Mouse (Mus musculus) erythroblast, embryonic 14.5 days (primary cell): ENCODE data around the gene Zswim8. TPM values are rescaled to one million over a fixed set of nuclear protein-coding genes. Genes with fewer than 3 reads are reported as not detected.
"Not testable (repeated sequence)": the region's sequence is repeated elsewhere in the genome, so short reads cannot be mapped to it uniquely, and the experiment has no call there.

Experiments used
- H3K27me3 ChIP-seq: 2 replicates; pipeline ENCODE4 v1.6.1; 2012; ENCODE audit warnings: inconsistent platforms; ENCODE audit not compliant: control insufficient read depth
- H3K36me3 ChIP-seq: 2 replicates; pipeline ENCODE4 v1.6.1; 2012; ENCODE audit warnings: mild to moderate bottlenecking, inconsistent platforms; ENCODE audit not compliant: control insufficient read depth
- H3K4me1 ChIP-seq: 2 replicates; pipeline ENCODE4 v1.6.1; 2012; ENCODE audit warnings: inconsistent platforms; ENCODE audit not compliant: control insufficient read depth
- H3K4me3 ChIP-seq: replicated peaks from 2 replicates; pipeline ENCODE3; 2012; ENCODE audit warnings: moderate library complexity, mild to moderate bottlenecking, inconsistent platforms
- H3K9me3 ChIP-seq: 2 replicates; pipeline ENCODE4 v1.6.1; 2012; ENCODE audit warnings: low read length, inconsistent platforms, mixed read lengths; ENCODE audit not compliant: control insufficient read depth
- GATA1 ChIP-seq: IDR thresholded peaks from 2 replicates; pipeline ENCODE4 v1.6.1; 2012; ENCODE audit warnings: low read length, inconsistent platforms, mixed read lengths
- TAL1 ChIP-seq: IDR thresholded peaks from 3 replicates; pipeline ENCODE4 v1.6.1; 2012; ENCODE audit warnings: low read length, inconsistent platforms, mixed read lengths
- polyA plus RNA-seq: library from polyadenylated mRNA; stranded (reverse); fragments of >175 nt; gene quantifications from 2 replicates; pipeline ENCODE4 v1.2.3, GENCODE M21; 2012

Zswim8 gene
- polyA plus RNA-seq, 1 experiment, result 6.1 TPM

GRCm38 (mm10) chr14:20698515-20698914 lies 8.8 kb upstream of the Zswim8 start:
- no peaks in the 10 kb centered on the region for H3K27me3 ChIP-seq
- no peak for TF ChIP-seq TAL1
- TF ChIP-seq GATA1, result no peak
- H3K9me3 ChIP-seq, result no peaks in the 10 kb centered on the region
- H3K4me1 ChIP-seq, result peaks cover 79% of the 10 kb centered on the region
- no peak overlapping the region for H3K4me3 ChIP-seq
- peaks cover 47% of the 10 kb centered on the region for H3K36me3 ChIP-seq

- Histone ChIP-seq H3K9me3 (no peaks in the 10 kb centered on the region), H3K4me3 (no peak overlapping the region), H3K36me3 (peaks cover 48% of the 10 kb centered on the region), H3K4me1 (peaks cover 77% of the 10 kb centered on the region), H3K27me3 (no peaks in the 10 kb centered on the region)
- TF ChIP-seq GATA1 (no peak), TAL1 (no peak)
Observed at GRCm38 (mm10) chr14:20700362-20700761, 7.0 kb upstream of the Zswim8 start.

GRCm38 (mm10) chr14:20701554-20701953 lies 5.8 kb upstream of the Zswim8 start:
- H3K4me1 ChIP-seq, result peaks cover 71% of the 10 kb centered on the region
- H3K36me3 ChIP-seq, result peaks cover 46% of the 10 kb centered on the region
- no peaks in the 10 kb centered on the region for H3K27me3 ChIP-seq
- H3K9me3 ChIP-seq, result no peaks in the 10 kb centered on the region
- TF ChIP-seq TAL1 (no peak), GATA1 (no peak)
- H3K4me3 ChIP-seq, result peak overlapping the region; percentile 70

GRCm38 (mm10) chr14:20702096-20702740 lies 5.1 kb upstream of the Zswim8 start:
- Histone ChIP-seq H3K4me3 (peak overlapping the region; percentile 70), H3K9me3 (no peaks in the 10 kb centered on the region)
- TF ChIP-seq TAL1, result no peak
- TF ChIP-seq GATA1, result no peak

GRCm38 (mm10) chr14:20702741-20703381 lies 4.5 kb upstream of the Zswim8 start, which contains the start of gene Chchd1:
TSS of gene Chchd1 (plus strand) at chr14:20703006.
- Histone ChIP-seq H3K36me3 (peaks cover 42% of the 10 kb centered on the region), H3K4me3 (peak within 1 kb of the TSS; percentile 70), H3K9me3 (no peaks in the 10 kb centered on the region), H3K4me1 (peaks cover 70% of the 10 kb centered on the region), H3K27me3 (no peaks in the 10 kb centered on the region)
- no peak for TF ChIP-seq TAL1

More at GRCm38 (mm10) chr14:20702096-20702740, 5.1 kb upstream of the Zswim8 start:
- peaks cover 71% of the 10 kb centered on the region for H3K4me1 ChIP-seq
- no peaks in the 10 kb centered on the region for H3K27me3 ChIP-seq
- H3K36me3 ChIP-seq, result peaks cover 45% of the 10 kb centered on the region

GRCm38 (mm10) chr14:20703461-20703860 lies 3.9 kb upstream of the Zswim8 start:
- Histone ChIP-seq H3K36me3 (peaks cover 36% of the 10 kb centered on the region), H3K4me1 (peaks cover 70% of the 10 kb centered on the region), H3K4me3 (peak overlapping the region; percentile 70)
- H3K9me3 ChIP-seq, H3K27me3 ChIP-seq: not testable (repeated sequence)

GRCm38 (mm10) chr14:20708239-20708638 lies 887 bp downstream of the Zswim8 start:
- no peak for TF ChIP-seq GATA1
- no peak for TF ChIP-seq TAL1
- Histone ChIP-seq H3K36me3 (peaks cover 50% of the 10 kb centered on the region), H3K4me1 (peaks cover 66% of the 10 kb centered on the region), H3K27me3 (no peaks in the 10 kb centered on the region), H3K4me3 (peak overlapping the region; percentile 94), H3K9me3 (no peaks in the 10 kb centered on the region)

- no peaks in the 10 kb centered on the region for H3K27me3 ChIP-seq
- TF ChIP-seq GATA1 (no peak), TAL1 (no peak)
- H3K4me1 ChIP-seq, result peaks cover 50% of the 10 kb centered on the region
- H3K4me3 ChIP-seq, result no peak overlapping the region
- H3K36me3 ChIP-seq, result peaks cover 89% of the 10 kb centered on the region
- no peaks in the 10 kb centered on the region for H3K9me3 ChIP-seq
Observed at GRCm38 (mm10) chr14:20713832-20714231, 6.5 kb downstream of the Zswim8 start.

- Histone ChIP-seq H3K9me3 (no peaks in the 10 kb centered on the region), H3K27me3 (no peaks in the 10 kb centered on the region), H3K4me3 (no peak overlapping the region), H3K36me3 (peaks cover 99% of the 10 kb centered on the region), H3K4me1 (peaks cover 19% of the 10 kb centered on the region)
- TF ChIP-seq TAL1 (no peak), GATA1 (no peak)
Observed at GRCm38 (mm10) chr14:20718443-20718842, 11.1 kb downstream of the Zswim8 start.

GRCm38 (mm10) chr14:20719767-20720166 lies 12.4 kb downstream of the Zswim8 start:
- H3K9me3 ChIP-seq, result no peaks in the 10 kb centered on the region
- no peaks in the 10 kb centered on the region for H3K27me3 ChIP-seq
- H3K4me3 ChIP-seq, result no peak overlapping the region
- TF ChIP-seq GATA1 (no peak), TAL1 (no peak)
- H3K36me3 ChIP-seq, result peaks cover 99% of the 10 kb centered on the region
- peaks cover 17% of the 10 kb centered on the region for H3K4me1 ChIP-seq
